Mouse (Mus musculus): ENCODE measurements around the gene St6gal1.
A peak's percentile ranks its signal among the peaks of the same experiment; 100 is the strongest.

The St6gal1 gene

DNA sequence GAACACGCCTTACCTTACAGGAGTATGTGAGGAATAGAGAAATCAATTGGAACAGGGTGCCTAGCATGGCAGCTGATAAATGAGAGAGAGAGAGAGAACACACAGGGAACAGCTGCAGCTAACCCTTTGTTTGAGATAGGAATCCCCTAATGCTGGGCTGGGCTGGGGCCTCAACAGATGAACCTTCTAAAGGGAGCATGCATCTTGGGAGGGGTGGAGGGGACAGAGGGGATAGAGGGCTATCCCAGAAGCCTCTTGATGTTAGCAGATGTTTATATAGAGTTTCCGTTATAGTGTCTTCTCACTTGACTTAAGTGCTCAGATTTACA, 26.9 kb downstream of the St6gal1 start:
- no peak for DNase-seq (ENCODE audit: low read depth)

DNA sequence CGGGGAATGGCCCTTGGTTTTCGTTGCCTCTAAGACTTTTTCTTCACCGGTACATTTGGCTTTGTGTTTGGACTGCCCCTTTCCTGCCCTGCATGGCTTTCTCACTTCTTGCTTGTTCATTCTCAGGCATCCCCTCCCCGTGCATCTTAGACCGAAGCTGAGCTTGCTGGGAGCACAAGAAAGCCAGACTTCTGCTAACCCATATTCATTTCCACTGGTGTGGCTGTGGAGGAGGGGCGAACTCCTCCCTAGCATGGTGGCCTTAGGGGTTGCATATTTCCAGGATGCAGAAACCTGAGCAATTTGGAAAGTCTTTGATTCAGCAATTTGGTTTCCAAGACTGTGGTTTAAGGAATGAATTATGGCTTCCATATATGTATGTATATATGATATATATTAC, 29.1 kb downstream of the St6gal1 start:
- no peak for DNase-seq (ENCODE audit: low read depth)

DNA sequence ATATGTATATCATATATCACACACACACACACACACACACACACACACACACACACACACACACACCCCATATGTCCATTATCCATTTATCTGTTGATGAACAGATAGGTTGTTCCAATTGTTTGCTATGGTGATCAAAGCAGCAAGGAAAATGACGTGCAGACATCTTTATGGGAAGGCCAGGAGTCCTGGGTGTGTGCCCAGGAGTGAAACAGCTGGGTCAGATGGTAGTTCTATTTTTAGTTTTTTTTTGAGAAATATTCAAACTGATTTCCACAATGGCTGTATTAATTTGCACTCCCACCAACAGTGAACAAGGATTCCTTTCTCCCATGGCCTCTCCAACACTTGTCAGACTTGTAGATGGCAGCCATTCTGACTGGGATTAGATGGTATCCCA, 29.5 kb downstream of the St6gal1 start:
- DNase-seq (ENCODE audit: low read depth), result peak; percentile 72

DNA sequence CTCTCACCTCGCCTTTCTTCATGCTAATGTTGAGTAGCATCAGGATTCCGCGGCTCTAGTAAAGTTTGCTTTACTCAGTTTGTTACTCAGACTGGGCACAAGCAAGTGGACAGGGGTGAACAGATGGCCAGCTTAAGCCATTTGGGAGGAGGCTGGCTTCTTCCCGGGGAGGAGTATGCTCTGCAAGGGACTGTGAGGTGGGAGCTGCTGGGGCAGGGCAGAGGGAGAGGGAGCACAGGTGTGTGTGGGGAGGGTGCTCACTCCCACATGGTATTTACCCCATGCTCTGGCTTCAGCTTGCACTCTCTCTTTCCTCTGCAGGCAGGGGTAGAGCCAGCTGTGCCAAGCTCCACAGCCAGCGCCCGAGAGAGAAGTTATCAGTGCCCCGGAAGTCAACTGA, 32.1 kb downstream of the St6gal1 start:
- DNase-seq (ENCODE audit: low read depth), result no peak

DNA sequence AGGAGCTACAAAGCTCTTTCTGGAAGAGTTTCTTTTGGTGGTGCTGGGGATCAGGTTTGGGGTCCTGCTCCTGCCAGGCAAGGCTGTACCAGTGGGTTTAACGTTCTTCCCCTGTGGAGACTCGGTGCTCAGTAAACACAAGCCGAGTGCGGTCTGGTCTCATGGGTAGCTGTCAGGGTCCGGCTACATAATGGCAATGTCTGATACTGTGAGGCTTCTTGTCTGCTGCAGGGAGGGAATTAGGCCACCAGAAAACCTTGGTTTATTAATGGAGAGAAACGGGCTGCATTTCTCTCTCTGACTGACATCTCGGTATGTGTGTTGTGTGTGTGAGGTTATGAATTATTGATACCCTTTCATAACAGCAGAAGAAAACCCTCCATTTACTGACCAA, 33.9 kb downstream of the St6gal1 start:
- no peak for DNase-seq (ENCODE audit: low read depth)

DNA sequence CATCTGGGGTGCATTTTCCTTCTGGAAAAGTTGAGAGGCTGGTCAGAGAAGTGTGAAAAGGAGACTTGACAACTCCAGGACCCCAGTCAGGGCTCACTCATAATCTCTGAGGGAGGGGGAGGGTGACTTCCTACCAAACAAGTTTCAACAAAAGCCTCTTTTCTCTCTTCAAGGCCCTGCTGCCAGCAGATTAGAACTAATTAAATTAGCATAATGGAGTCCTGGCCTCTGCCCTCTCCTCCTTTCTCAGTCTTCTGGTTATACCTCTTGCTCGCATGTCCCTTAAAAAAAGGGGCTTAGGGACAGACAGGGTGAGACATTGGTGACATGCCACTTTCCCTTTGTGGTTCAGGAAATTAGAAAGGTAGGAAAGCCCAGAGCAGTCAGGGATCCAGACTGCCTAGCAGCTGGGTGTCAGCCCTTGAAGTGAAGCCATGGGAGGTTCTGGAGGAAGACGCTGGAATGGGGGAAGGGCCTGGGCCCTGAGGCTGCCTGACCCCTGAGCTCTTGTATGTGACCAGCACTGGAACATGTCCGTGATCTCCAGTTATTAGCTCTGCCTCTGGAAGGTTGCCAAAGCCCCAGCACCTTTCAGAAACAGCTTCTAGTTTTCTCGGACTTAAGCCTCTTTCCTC, 34.4 kb downstream of the St6gal1 start:
- no peak for DNase-seq (ENCODE audit: low read depth)

DNA sequence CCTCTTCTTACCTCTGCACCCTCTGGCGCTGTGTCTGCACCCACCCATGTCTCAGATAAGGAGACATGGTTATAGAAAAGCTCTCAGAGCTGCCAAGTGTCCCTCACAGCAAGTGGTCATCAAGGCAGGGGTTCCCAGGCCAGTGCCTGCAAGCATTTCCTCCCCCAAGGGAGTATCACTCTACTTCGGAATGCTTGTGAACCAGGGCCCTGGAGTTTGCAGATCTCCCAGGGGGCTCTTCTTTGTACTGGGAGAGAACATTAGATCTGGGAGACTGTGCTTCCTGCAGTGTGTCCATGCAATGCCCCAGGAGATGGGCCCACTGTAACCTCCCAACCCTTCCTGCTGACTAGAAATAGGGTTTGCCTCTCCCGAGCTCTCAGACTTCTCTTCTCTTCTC, 35.0 kb downstream of the St6gal1 start:
- DNase-seq (ENCODE audit: low read depth), result no peak

DNA sequence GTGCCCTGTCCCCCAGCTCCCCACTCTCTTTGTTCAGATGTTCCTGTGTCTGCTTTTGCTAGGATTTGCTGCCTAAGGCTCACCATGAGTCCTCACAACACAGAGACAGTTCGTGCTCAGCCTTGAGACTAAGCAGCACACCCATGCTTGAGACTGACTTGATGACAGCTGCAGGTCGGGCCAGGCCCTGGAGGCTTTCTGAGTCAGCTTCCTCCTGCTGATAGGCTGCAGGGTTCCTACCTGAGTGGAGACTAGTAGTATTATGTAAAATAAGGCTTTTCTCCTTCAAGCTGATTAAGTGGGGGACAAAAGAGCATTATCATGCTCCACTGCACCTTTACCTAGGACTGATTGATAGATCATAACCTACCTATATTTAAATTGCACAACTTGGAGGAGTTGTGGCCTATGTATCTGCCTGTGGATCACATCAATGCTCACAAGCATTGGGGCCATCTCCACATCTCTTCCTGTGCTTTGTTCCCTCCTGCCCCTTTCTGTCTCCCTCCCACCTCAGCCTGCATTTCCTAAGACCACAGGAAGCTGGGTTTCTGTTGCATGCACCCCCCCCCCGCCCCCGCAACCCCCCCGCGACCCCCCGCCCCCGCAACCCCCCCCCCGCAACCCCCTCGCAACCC, 37.7 kb downstream of the St6gal1 start:
- DNase-seq (ENCODE audit: low read depth), result no peak

DNA sequence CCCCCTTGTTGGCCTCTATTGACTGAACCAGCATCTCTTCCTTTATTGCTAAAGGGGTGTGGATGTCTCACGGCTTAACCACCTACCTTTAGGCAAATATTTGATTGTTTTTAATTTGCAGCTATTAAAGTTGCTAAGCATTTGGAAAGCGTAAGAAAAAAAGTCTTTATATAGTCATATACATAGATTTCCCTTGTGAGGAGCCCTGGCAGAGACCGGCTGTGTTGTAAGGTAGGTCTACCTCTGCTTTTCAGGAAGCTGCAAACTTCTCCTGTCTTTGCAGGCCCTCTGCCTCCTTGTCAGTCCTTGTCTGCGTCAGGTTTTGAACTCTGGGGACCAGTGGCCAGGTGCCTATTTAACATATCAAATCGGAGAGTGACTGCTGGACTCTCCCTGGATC, 38.3 kb downstream of the St6gal1 start:
- DNase-seq (ENCODE audit: low read depth), result no peak

DNA sequence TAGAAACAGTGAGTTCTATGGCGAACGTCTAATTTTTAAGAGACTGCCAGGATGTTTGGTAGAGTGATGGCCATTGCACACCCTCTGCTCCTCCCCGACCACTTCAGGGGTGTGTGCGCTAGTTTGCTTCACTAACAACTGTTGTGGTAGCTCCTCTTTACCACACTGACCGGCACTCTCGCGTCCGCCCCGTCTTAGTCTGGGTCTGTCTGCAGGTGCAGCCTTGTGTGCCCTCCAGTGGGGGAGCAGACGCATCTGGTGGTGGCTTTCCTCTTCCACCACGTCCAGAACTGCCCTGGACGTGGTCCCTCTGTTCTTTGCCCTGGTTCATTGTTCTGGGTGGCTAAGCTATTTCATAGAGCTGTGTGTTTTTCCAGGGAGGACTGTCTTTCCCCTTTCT, 40.5 kb downstream of the St6gal1 start:
- DNase-seq (ENCODE audit: low read depth), result no peak

DNA sequence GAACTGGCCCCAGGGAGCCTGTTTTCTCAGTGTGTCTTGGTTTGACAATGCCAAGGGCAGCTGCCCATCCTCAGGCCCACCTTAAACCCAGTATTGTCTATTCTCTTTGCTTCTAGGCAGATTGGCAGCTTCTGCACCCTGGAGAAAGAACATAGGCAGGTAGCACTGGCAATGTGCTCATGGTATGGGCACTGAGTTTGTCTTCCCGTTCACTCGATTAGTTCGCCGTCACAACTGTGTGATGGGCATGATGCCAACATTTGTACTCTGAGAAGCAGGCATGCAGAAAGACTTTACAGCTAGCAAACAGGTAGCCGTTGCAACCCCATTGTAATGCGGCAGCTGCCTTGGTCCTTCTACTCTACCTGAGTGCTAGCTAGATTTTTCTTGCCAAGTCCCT, 40.9 kb downstream of the St6gal1 start:
- DNase-seq (ENCODE audit: low read depth), result no peak

DNA sequence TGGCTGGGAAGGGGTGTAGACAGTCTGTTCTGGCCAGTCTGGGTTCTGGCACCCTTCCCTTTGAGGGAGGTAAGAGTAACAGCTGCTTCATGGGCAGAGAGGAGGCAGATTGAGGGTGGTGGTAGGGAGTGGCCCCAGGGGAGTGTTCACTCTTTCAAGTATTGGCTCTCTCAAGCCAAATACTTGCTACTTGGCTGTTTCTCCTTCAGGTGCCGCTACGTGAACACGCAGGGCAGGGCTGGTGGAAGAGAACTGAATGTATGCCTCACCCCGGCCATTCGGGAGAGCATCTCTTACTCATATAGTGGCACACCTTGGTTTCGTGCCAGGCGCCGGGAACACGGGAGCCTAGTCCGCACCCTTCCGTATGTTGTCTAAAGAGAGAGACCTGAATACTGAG, 41.8 kb downstream of the St6gal1 start:
- DNase-seq (ENCODE audit: low read depth), result no peak

DNA sequence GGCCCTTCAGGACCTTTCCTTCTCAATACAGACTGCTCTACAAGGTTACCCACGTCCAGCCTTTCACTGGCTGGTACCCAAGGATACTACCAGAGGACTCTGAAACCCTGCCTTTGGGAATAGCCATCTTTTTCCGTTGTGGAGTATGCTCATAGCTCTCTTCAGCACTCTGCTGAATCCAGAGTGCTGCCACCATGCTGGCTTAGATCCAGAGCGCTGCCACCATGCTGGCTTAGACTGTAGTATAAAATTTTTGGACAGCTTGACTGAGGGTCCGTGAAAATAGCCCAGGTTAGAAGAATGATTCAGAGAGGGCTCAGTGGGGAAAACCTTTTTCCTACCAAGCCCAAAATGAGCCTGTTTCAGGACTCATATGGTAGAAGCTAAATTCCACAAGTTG, 42.4 kb downstream of the St6gal1 start:
- no peak for DNase-seq (ENCODE audit: low read depth)

DNA sequence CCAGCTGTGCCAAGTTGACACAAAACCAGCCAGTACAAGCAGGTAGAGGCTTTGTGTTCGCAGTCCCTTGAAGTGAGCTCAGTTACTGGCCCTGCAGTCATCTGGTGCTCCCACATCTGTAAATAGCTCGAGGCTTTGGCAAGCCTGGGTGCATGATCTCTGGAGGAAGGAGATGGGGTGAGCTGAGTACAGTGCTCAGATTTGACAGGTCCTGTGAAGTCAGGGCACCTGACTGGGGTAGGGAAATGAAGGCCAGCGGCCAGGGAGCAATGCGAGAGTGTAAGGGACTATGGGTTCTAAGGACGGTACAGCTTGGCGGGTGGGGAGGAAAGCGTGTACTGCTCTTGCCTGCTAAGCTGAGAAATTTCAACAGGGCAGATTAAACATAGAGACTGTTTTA, 43.7 kb downstream of the St6gal1 start:
- DNase-seq (ENCODE audit: low read depth), result no peak

DNA sequence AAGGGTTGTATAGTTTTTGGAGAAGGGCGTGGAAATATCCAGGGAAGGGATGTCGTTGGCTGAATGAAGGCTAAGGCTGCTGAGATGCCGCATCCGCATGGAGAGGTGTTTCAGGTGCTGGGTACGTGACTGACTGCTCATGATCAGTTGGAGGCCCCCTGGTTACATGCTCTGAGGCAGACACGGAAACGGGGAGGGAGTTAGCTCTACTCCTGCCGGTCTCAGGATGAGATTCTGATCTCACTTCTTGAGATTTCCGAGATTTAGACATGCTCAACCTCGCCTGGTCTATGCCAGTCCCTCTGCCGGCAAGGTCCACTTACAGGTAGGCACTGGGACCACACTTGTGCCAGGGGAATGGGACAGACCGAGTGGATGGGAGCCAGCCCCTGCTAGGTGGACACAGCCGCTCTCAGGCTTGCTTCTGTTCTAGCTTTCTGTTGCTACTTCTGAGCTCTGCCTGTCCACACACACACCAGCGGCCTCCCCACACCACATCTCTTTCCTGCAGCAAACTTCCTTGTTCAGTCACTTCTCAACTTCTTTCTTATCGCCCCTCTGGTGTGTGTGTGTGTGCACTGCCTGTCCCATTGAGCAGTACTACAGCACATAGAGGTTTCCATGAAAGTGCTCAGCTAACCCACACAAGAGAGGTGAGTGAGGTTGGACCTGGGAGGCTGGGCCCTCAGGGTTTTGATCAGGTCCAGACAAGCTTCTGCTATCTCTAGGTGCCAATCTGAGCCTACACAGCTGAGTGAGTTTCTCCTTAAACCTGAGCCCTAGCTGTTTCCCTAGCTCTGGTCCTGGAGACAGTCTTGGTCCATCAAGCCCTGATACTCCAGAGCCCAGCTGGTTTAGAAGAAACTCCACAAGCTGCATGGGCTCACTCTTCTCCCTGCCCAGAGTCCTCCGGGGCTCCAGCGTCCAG, 44.8 kb downstream of the St6gal1 start:
- no peak for DNase-seq (ENCODE audit: low read depth)

DNA sequence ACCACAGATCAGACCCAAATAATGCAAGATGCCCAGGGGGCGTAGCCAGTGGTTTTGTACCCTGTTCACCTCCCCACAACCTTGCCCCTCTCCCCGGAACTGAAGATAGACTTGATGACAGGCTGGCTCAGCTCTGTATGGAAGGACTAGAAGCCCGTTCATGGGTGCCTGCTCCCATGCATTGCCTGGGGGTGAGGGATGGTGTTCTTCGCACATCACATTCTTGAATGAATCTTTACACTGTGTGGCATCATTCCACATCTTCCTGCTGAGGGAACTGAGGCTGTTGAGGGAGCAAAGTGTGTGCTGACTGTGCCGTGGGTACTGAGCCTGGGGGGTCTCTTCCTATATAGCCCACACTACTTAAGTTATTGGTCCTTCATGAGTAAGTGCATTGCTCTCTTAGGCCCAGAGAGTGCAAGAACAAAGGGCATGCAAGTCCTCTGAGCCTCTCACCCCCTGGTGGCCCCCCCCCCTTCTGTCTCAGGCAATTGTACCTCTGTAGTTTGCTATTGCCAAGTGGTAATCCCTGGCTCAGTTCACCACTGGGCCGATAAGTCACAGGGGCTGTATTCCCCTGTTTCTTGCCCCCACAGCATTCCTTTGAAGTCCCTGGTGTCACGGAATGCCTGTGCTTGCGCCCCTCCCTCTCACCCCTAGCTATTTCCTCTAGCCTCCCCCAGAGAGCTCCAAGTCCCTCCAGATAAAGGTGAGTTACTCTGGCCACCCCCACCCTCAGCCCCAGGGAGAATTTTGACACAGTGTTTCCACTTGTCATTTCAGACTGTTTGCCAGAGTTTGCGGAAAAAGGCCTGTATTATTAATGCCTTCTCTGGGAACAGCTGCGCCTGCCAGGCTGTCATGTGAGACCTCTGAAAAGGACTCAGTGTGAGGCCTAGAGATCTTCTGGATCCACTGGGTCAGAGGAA, 45.7 kb downstream of the St6gal1 start:
- DNase-seq (ENCODE audit: low read depth), result no peak

DNA sequence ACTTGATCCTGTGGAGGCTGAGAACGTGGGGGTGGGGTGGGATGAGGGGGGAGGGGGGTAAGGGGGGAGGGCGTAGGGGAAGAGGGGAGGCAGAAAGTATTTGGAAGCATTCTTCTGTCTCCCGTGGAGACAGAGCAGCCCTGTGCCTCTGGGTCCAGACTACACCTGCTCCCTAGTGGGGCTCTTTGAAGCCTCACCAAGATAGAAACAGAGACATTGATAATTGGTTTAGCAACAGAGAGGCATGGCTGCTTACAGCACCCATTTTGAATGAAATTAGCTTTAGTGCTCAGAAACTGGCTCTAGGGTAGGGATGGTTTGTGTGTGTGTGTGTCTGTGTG, 46.3 kb downstream of the St6gal1 start:
- DNase-seq (ENCODE audit: low read depth), result no peak

DNA sequence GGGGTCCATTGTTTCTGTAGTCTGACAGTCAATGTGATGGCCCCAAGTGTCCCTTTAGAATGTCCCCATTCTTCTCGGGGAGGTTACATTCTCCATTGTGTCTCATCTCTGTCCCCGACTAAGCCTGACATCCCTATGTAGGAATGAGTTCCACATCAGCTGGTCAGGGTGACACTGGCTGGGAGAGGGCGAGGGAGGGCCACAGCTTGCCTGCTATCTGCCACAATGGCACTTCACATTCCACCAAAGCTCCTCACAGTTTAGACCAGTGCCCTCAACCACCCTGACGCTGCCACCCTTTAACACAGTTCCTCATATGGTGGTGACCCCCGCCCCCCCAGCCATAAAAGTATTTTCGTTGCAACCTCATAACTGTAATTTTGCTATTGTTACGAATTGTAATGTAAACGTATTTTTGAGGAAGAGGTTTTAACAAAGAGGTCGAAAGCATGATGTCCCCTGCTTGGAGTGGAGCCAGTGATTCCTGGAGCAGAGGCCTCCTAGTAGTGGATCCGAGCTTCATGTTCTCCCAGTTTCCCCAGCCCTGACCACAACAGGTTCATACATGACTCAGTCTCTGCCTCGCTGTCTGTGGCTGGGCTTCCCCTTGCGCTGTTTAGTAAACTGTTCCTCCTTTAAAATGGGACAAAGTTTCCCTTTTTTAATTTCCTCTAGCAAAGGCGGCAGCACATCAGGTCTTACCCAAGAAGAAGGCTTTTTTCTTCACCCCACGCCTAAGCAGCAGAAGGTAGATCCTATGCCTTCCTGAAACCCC, 47.4 kb downstream of the St6gal1 start:
- no peak for DNase-seq (ENCODE audit: low read depth)

DNA sequence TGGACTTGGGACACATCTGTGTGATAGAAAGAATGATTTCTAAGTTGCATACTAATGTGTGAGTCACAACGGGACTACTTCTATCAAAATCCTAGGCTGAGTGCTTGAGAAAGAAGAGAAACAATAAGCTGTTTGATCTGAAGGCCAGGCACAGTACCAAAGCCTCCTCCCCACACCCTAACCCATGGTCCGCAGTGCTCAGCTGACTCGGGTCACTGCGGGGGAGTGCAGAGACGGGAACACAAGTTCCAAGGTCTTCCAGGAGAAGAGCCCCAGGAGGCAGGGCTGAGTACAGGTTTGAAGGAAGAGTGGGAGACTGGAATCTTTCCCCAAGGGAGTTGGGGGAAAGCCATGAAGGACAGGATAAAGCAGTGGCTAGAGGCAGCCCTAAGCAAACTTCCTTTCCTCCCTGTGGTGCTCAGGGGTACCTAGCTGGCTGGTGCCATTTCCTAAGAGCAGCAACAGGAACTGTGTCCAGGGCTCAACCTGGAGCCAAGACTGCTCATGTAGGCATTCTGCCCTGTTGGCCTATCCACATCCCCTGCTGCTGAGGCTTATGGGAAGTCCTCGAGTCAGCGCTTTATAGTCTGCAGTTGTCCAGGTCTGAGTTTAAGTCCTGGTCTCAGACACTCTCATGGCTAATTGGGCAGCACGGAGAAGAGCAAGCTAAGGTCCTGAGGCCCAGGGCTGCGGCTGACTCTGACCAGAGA, 48.1 kb downstream of the St6gal1 start:
- DNase-seq (ENCODE audit: low read depth), result peak; percentile 95

DNA sequence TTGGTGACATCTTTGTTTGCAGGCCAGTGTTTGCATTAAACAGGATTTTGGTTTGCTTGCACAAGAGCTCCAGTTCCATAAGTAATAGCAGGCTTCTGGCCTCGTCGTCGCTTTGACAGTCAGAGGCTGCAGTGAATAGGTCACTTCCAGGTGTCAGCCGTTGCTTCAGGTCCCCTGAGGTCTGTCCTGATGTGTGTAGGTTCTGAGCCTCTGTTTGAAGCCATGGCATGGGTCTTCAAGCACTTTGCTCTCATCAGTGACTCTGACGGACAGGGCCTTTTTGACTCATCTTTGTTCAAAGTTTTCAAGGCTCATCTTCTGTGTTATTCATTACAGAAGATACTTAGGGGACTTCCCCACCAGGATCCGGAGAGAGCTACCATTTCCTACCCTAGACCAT, 49.5 kb downstream of the St6gal1 start:
- no peak for DNase-seq (ENCODE audit: low read depth)

Measured in fibroblast of lung, adult 2 months (primary cell).